Mouse (Mus musculus) heart, postnatal 36 days (tissue): ENCODE data around the gene Fam219a. TPM values are rescaled to one million over a fixed set of nuclear protein-coding genes. Genes with fewer than 3 reads are reported as not detected.

Experiments used
- DNase-seq, 2 experiments: peaks; one replicate each; pipeline ENCODE4 v3.0.0; 2021 to 2022
- intact Hi-C: fragments of 180-260 bp; cut with DNase I; formaldehyde crosslinking; loops from one replicate; pipeline ENCODE4 v1.15.1; 2025
- total RNA-seq, 2 experiments: library from RNA; stranded (reverse); gene quantifications; 2 replicates each; pipeline ENCODE4 v1.2.3; 2021

Gene Fam219a
- total RNA-seq, 2 experiments from 2014 or later: 14.7 to 15.1 TPM

DNA sequence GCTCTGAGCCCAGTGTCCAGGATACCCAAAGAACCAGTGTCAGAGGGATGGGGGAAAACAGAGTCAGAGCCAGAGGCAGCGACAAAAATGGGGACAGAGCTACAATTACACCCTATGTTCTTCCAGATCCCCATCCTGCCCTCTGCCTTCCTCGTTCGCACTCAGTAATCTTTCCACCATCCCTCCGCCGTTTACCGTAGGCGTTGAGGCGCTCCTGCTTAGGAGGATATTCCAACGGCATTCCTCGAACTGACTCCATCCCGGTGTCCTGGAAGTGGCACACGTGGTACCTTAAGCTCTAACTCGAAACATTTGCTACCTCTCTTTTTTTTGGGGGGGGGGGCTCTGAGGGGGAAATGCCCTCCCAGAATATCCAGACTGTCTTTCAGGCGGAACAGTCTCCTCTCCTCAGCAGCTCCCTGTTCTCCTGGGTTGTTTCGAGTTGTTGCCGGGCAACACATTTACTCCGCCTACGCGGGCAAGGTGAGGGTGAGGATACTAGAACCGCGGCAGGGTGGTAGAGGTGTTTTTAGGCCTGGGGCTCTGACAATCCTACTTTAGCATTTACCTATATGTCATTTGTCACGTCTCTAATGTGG is 61.9 kb downstream of the Fam219a start:
- no peak for DNase-seq
- intact Hi-C loops: loop anchor here (2.0 kb wide), 1 partner anchor 39 kb away; no protein-coding TSS in a partner anchor

DNA sequence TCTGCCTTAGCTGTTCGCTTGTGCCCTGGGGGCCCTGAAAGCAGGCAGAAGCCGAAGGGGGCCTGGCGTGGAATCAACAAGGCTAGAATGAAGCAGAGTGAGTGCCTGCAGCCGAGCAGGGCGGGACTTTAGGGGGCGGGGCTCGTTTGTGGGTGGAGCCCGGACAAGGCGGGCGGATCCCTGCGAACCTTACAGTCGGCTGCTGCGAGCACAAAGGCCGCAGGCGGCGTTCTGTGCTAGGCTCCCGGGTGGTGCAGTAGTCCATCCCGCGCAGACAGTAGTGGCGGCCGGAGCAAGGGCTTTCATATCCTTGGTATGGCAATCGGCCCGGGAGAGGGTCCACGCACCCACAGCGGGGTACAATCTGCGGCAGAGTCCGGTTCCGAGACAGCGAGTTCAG is 62.4 kb downstream of the Fam219a start:
- peak; percentile 83 to 87 for DNase-seq
- intact Hi-C loops: loop anchor here (2.0 kb wide), 1 partner anchor 38 kb away; no protein-coding TSS in a partner anchor

DNA sequence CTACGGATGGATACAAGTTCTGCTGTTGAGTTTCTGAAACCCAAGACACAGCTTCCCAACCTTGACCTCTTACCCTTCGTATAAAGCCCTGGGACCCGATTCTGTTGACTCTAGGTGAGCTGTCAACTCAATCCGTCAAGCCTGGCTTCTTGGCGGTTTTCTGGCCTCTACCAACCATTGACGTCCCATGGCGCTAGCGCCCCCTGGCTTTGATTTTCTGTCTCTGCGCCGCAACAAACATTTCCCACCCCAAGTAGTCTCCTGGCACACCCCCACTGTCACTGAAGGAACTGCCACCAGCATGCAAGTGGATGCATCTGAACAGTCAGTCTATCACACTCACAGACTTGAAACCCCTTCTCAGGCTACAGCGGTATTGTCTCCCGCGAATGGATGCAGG is 63.2 kb downstream of the Fam219a start:
- intact Hi-C loops: loop anchor here (2.0 kb wide), 1 partner anchor 37 kb away; no protein-coding TSS in a partner anchor
- peak; percentile 45 to 47 for DNase-seq

DNA sequence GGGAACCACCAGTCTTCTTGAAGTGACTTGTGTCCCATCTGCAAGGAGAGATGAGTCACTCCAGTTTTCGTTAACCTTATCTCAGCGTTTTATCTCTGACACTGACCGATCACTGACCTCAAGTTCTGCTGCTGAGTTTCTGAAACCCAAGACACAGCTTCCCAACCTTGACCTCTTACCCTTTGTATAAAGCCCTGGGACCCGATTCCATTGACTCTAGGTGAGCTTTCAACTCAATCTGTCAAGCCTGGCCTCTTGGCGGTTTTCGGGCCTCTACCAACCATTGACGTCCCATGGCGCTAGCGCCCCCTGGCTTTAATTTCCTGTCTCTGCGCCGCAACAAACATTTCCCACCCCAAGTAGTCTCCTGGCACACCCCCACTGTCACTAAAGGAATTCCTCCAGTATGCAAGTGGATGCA is 64.2 kb downstream of the Fam219a start:
- intact Hi-C loops: no loop called here
- no peak for DNase-seq

DNA sequence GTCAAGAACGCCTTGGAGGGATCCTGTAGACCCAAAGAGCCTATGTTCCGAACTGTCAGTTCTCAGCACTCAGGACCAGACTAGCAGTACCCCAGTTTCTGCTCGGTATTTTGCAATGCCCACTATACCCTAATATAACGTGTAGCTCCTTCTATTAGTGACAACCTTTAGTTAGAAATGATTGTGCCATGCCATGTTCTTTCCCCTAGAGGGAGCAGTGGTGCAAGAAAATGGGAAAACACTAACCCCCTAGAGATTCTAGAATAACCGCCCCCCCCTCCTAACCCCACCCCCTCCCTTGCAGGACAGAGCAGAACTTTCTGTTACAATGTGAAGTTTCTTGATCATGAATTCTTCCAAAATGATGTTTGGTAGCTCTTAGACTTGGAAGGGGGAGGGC is 65.0 kb downstream of the Fam219a start:
- no peak for DNase-seq
- intact Hi-C loops: no loop called here

DNA sequence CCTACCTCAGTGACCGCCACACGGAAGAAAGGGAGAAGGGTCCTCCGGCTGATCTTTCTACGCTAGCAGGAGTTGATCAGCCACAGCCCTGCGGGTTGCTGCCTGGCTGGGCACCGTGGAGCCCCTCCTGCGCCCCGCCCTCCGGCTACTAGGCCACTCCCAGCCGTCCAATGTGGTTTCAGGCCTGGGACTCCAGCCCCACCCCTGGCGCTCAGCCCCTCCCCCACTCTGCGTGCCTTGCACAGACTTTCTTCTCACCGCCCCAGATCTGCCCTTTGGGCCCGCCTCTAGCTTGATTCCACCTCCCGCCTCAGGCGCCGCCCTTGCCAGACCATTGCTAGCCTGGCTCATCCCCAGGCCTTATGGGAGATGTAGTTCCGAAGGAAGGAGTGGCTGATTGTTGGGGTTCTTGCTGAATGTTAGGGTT is 66.3 kb downstream of the Fam219a start, which contains the start of gene AI464131:
Gene AI464131, minus strand, starts transcription at position 91 of the 427 bp plus-strand sequence.
- intact Hi-C loops: no loop called here
- DNase-seq: peak; percentile 93 to 96

DNA sequence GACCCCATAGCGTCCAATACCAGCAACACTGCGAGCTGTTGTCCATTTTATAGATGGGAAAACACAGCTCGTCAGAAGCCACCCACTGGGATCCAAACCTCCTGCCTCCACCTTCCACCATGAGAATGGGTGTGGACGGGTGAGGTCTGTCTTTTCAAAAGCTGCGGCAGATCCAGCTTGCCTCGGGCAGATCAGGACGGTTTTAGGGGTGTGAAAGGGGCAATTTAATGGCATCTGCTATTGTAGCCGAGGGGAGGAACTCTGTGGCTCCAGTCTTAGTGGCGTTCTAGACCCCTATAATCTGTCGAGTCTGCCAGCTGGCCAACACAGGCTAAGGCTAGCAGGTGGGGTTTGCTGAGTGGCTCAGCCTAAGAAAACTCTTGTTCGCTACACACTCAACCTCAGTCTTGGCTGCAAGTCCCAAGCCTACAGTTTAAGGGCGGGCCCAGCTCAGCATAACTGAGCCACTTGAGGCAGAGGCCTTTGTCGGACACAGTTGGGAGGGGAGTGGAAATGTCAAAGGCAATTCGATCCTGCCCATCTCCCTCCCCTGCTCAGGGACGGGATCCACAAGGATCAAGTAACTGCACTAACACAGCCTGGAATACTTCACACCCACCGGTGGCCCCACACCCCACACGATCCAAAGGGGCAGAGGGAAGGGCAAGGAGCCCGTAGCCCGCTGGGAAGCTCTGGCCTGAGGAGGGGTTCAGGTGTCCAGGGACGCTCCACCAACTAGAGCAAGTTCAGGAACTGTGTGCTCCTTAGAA is 67.0 kb downstream of the Fam219a start:
- DNase-seq: no peak
- intact Hi-C loops: no loop called here

DNA sequence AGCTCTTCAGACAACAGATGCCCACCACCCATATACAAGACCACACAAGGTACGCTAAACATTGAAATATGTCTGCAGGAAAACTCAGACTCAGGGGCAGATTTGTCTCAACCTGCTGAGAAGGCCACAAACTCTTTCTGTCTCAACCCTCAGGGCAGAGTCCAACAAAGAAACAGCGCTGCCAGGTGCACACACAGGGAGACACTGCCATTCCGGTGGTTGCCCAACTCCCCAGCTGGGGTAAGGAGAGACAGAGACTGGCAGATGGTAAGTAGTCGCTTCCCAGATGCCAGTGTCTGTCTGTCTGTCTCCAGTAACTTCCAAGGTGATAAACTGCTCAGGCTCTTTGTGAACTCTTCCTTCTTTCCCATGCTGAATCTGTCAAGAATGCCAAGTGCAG is 68.6 kb downstream of the Fam219a start:
- no peak for DNase-seq
- intact Hi-C loops: no loop called here

DNA sequence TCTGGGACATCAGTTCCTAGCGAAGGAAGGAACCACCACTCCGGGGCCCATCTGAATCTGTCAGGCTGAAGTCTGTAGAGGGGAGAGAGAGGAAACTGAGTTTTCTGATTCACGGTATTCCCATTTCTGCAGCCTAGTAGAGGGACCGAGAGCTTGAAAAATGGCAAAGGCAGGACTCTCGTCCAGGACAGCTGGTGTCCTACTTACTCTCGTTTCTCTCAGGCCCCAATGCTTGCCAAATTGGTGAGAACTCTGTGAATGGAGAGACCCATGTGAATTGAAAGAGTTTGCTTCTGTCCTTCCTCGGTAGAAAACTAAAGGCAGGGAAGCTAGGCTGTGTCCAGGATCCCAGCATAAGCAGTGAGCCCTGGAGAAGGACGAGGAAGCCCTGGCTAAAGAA is 69.7 kb downstream of the Fam219a start:
- intact Hi-C loops: no loop called here
- DNase-seq: no peak

DNA sequence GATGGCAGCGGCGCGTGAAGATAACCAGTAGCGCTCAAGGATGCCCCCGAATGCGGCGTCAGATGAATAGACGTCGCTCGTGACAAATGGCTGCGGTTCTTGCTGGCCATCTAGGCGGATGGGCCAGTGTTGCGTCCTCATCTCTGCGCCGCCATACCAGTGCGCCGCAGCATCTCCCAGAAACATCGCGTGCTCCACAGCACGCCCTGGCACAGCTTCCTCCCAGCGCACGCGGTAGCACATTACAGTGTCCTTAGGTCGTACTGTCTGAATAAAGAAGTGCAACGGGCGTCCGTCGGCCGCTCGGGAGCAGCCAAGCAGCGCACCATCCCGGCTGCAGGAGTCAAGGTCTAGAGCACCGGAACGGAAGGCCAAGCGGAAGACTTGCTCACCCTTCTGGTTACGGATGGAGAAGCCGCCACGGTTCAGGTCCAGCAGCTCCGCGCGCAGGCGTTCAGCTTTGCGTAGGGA is 70.4 kb downstream of the Fam219a start:
- DNase-seq: no peak
- intact Hi-C loops: no loop called here

DNA sequence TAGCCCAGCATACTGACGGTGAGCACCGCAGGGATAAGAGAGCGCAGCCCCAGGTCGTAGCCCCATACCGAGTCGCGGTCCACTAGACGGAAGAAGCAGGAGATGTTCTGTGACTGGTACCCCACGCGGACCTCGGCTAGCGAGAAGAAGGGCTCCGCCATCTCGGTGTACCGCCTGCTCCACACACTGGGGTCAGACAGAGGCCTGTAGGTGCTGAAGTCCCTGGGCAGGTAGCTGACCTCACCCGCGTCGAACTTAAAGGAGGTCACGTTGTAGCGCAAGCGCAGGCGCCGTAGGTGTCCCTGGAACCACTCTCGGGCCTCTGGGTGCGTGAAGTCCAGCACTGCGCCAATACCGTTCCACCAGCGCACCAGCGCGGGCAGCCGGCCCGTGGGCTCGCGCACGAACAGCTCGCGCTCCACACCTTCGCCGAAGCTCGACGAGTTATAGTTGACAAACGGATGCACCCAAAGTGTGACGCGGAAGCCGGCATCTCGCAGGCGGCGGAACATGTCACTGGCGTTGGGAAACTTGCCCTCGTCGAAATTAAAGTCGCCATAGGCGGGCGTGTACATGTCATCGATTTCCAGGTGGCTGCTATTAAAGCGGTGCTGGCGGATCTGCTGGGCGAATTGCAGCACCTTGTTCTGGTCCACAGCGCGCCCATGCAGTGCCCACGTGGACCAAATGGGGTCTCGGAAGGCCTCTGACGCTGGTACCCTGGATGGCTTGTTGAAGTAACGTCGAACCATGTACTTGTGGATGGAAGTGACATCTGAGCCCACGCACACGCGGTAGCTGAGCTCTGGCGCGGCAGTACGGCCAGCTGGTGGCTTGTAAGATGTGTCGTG is 71.1 kb downstream of the Fam219a start:
- no peak for DNase-seq
- intact Hi-C loops: no loop called here

DNA sequence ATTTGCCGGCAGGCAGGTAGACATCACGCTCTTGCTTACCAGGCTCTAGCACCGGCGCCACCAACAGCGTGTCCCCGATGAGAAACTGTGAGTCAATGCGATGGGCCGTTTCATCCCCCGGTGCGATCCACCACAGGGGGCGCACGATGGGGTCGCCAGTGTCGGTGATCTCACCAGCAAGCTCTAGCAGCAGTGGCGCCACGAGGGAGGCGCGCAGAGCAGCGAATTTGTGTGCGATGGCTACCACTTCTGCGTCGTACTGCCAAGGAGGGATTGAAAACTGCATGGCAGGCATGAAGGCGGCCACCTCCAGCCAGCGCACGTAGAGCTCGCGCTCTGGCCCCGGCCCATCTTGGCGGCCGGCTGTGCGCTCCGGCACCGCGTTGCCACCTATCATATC is 71.8 kb downstream of the Fam219a start:
- intact Hi-C loops: no loop called here
- DNase-seq: no peak

DNA sequence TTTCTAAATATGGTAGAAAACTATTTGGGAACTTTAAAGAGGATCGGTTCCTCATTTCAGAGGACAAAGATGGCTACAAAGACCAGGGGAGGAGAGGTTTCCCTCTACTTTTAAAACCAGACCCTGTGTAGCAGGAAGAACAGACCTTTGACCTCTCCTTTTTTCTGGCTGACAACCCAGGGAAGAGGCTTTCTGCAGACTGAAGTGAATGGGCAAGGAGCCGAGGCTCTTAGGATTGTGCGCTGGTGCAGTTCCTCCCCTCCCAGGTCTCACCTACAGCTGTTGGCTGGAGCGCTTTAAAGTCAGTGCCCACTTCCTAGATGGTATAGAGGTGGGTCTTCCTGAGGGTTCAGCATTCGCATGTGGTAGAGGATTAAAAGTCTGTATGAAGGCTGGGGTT is 72.3 kb downstream of the Fam219a start:
- DNase-seq: no peak
- intact Hi-C loops: no loop called here

DNA sequence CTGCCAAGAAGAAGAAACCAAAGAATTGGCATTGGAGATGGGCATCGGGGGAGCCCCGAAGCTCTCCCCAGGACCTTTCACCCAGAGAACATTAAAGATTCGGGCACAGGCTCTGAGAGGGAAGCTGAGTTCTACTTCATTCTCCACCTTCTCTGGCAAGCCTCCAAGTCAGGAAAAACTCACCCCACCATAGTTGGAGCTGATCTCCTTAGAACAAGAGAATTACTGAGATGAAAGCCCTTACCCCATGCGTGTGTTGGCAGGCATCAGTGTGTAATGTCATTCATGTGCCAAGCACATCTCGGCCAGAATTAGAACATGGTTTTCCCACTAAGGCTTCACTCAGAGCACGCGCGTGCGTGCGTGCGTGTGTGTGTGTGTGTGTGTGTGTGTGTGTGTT is 73.5 kb downstream of the Fam219a start:
- intact Hi-C loops: no loop called here
- no peak for DNase-seq

DNA sequence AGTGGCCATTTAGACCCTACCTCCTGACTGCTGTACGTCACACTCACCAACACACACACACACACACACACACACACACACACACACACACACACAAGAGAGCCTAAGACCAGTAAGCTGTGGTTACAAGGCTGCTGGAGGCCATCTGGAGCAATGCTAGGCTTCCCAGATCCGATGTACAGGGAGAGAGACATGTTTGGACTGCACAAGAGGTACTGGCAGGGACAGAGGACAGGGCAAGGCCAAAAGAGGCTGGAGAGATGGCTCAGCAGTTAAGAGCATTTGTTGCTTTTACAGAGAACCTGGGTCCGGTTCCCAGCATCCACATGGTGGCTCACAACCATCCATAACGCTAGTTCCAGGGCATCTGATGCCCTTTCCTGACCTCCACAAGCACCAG is 74.3 kb downstream of the Fam219a start:
- no peak for DNase-seq

DNA sequence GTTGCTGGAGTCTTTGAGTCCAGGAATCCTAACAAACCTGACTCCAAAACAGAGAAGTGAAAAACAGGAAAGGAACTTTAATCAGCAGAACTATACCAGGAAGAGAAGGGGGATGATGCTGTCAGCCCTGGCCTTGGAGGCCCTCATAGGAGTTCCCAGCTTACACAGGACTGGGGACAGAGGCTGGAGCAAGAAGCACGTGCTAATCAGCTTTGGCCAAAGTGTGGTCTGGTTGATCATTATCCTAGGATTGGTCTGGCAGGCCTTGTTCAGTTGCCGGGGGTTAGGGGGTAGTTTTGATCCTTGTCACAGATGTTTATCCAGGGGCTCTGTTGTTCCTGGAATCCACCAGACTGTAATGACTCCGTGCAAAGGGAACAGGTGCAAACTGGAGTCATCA is 75.0 kb downstream of the Fam219a start:
- no peak for DNase-seq
- intact Hi-C loops: no loop called here

More for the DNA sequence above, 74.3 kb downstream of the Fam219a start:
- intact Hi-C loops: no loop called here

DNA sequence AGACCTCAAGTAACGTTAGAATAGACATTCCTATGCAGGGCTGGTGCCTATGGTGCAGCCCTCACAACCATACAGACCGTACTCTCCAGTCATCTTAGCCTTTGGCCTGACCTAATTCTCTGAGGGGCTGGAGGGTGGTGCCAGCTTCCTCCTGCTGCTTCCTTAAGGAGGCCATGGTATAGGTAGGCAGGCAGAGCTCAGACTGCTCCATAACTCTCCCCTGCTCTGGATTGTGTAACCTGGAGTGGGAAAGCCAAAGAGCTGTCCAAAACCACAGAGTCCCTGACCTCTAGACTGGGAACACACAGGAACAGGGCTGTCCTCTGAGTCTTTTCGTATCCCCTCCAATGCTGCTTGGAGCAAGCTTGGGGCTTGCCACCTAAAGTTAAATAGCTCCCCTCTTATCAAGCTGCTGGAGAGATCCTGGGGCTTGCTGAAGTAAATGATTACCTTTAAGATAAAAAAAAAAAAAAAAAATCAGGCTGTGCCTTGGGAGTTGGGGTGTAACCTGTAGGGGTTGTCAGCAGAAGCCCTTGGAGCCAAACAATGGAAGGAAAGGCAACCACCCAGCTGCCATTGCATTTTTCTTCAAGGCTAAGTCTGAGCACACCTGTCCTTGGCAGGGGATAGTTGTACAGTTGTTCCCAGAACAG is 75.7 kb downstream of the Fam219a start:
- intact Hi-C loops: no loop called here
- DNase-seq: no peak

DNA sequence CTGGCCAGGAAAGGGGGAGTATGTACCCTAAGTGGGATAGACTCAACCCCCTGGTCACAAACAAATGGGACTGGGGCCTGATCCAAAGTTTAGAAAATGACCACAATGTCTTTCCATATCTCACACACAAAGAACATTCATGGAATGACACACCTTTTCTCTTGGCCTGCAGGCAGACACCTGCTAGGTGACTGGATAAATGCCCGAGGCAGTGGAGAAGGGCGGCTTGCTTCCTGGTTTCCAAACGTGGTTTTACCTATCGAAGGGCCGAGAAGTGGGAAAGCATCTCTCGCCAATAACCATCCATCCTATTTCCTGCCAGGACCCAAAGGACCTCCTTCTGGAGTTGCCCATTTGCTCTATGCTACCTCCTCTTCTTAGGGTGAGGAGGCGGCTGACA is 76.4 kb downstream of the Fam219a start:
- intact Hi-C loops: no loop called here
- no peak for DNase-seq

DNA sequence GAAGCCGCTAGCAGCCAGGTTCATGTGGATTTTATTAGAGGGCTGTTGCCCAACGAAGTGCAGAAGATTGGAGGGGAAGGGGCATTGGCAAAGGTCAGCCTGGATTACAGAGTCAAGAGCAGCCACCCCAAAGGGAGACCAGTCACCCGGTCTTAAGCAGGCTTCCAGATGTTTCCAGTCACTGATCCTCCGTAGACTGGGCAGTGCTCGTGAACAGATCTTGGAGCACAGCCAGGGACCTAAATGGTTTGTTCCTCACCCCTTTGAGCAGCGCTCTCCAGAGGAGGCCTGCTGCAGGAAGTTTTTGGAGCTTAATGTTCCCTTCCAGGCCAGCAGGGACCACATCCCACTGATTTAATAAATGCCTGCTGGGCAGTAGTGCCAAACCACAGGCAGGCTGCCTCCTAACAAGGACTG is 87.7 kb downstream of the Fam219a start:
- intact Hi-C loops: no loop called here
- DNase-seq: peak; percentile 61 to 73

DNA sequence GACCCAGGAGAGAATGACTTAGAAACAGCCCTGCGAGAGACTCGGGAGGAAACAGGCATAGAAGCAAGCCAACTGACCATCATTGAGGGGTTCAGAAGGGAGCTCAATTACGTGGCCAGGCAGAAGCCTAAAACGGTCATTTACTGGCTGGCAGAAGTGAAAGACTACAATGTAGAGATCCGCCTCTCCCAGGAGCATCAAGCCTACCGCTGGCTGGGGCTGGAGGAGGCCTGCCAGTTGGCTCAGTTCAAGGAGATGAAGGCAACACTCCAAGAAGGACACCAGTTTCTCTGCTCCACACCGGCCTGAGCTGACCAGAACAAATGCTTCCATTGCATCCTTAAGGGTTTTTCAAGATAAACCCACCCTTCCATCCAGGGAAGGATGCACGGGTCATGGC is 89.1 kb downstream of the Fam219a start:
- intact Hi-C loops: no loop called here
- peak; percentile 73 for DNase-seq

DNA sequence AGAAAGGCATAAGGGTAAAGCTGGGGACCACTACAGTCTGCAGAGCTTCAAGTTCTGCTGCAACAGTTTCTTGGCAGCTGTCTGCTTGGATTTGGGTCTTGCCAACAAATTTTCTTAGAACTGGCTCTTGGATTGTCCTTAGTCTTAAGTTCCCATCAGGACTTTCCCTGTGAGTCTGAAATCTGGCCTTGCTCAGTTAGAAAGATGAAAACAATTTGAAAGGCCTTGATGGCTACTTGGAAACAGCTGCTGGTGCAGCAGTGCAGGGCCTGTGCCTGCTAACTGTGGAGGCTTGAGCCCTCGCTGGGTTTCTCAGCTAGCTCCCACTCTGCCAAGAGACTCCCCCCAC is 89.9 kb downstream of the Fam219a start:
- peak in 1 of 2 experiments; percentile 52 for DNase-seq
- intact Hi-C loops: no loop called here
